Mouse (Mus musculus): ENCODE results near the gene Tent5a.

DNA sequence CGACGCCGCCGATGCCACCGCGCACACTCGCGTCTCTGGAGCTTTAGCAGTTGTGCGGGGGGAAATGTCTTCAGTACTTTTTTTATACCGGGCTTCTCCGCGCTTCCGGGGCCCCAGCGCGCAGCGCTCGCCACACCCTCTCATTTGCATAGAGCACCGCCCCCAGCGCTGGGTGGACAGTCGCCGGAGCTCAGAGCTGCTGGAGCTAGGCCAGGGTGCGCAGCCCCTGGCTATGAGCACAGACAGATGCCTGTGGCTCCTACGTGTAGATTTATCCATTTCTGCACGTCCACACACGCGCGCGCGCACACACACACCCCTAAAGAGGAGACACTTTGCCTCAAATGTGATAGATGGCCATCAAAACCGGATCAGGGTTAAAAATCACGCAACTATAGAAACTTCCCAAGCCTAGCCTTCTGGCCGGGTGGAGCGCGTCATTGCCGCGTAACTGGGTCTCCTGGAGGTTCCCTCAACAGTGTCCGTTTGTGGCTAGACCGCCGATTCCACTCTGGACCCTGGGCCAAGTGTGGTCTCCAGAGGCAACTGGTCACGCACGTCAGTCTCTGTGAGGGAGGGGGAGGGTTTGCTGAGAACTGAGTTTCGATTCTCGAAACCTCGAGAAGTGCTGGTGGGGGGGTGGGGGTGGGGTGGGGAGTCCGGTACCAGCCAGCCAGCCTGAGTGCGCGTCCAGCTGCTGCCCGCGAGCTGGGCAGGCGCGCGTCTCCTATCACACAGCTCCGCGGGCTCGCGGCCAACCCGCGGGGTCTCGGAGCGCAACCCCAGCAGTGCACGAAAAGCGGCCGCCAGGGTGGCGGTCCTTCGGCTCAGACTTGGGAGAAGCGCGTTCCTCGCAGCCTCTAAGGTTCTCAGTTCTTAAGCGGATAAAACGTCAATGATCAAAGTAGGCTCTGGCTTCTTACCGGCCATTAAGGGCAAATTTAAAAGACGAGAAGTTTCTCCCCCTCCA, at the start of gene Tent5a:
- TF ChIP-seq CTCF (IDR thresholded peaks at IDR 0.05; ENCODE audit: borderline replicate concordance, insufficient read depth, low read depth, low read length) (no peak), POLR2A (IDR thresholded peaks at IDR 0.05; ENCODE audit: borderline replicate concordance, insufficient read depth, low read length) (no peak)

Measured in cerebellum, adult 2 months (tissue).